Mouse (Mus musculus) embryonic facial prominence, embryonic 15.5 days (tissue): ENCODE measurements around the gene Fads1. TPM values are rescaled to one million over a fixed set of nuclear protein-coding genes. Genes with fewer than 3 reads are reported as not detected.
A peak's percentile ranks its signal among the peaks of the same experiment; 100 is the strongest.

Source experiments
- ATAC-seq: fragments of 200-750 bp; cut with Nextera tagmentation; 2 replicates; pipeline ENCODE4 v1.8.0; 2017; ENCODE audit warnings: low read depth, moderate TSS enrichment; ENCODE audit not compliant: insufficient number of reproducible peaks, low FRiP score, low TSS enrichment
- H3K27ac ChIP-seq: fragments of 300-500 bp; sonication (generic); replicated peaks from 2 replicates; pipeline ENCODE4 v1.5.1; 2015; ENCODE audit warnings: mild to moderate bottlenecking, inconsistent platforms
- H3K27me3 ChIP-seq: fragments of 300-500 bp; sonication (generic); 2 replicates; pipeline ENCODE4 v1.6.1; 2015; ENCODE audit warnings: inconsistent platforms
- H3K36me3 ChIP-seq: fragments of 300-500 bp; sonication (generic); 2 replicates; pipeline ENCODE4 v1.6.1; 2015; ENCODE audit warnings: mild to moderate bottlenecking, inconsistent platforms
- H3K4me1 ChIP-seq: fragments of 300-500 bp; sonication (generic); 2 replicates; pipeline ENCODE4 v1.6.1; 2015; ENCODE audit warnings: inconsistent platforms
- H3K4me2 ChIP-seq: fragments of 300-500 bp; sonication (generic); replicated peaks from 2 replicates; pipeline ENCODE4 v1.6.1; 2015; ENCODE audit warnings: mild to moderate bottlenecking, inconsistent platforms
- H3K4me3 ChIP-seq: fragments of 300-500 bp; sonication (generic); replicated peaks from 2 replicates; pipeline ENCODE4 v1.5.1; 2015; ENCODE audit warnings: mild to moderate bottlenecking, inconsistent platforms
- H3K9ac ChIP-seq: fragments of 300-500 bp; sonication (generic); 2 replicates; pipeline ENCODE4 v1.6.1; 2015; ENCODE audit warnings: inconsistent platforms
- H3K9me3 ChIP-seq: fragments of 300-500 bp; sonication (generic); replicated peaks from 2 replicates; pipeline ENCODE4 v1.6.1; 2016; ENCODE audit warnings: inconsistent platforms
- WGBS: fragments of 180-500 bp; shearing (Covaris S2); methylation state at CpG from one replicate; pipeline ENCODE4 v1.1.7; 2015; 5-methylcytosine and 5-hydroxymethylcytosine counted together
- polyA plus RNA-seq: library from polyadenylated mRNA; unstranded; fragments of >200 nt; fragmentation: Nextera tagmentation; extraction: Ambion mirVana; gene quantifications from 2 replicates; pipeline ENCODE4 v1.2.1, GENCODE M21; 2015

Fads1 gene
- polyA plus RNA-seq, 1 experiment from 2014 or later, result 77.6 TPM

DNA sequence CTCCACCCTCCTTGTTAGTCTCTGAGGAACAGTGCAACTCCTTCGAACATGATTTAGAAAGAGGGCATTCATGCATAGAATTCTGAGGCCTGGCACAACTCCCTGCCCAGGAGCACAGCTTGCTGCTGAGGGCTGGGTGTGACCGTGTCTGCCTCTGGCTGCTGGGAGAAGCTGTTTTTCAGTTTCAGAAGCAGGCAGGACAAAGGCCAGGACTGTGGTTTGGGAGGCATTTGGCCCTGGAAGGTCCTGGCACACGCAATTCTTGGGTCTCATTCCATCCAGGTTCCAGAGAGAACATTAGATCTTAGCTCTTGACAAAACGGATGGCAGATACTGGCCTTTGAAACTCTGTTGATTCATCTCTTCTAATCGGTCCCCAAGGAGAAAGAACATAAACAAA lies 12.6 kb downstream of the Fads1 start:
- no peak overlapping the region for H3K4me3 ChIP-seq
- H3K4me2 ChIP-seq, result no peak overlapping the region
- H3K9me3 ChIP-seq, result no peaks in the 10 kb centered on the region
- H3K4me1 ChIP-seq, result no peaks in the 10 kb centered on the region
- H3K27ac ChIP-seq, result no peak overlapping the region
- H3K27me3 ChIP-seq, result no peaks in the 10 kb centered on the region
- no peak for ATAC-seq
- peaks cover 63% of the 10 kb centered on the region for H3K36me3 ChIP-seq
- WGBS, result 78% methylated on average over 5 of the region's 5 CpGs
- H3K9ac ChIP-seq, result no peak overlapping the region

DNA sequence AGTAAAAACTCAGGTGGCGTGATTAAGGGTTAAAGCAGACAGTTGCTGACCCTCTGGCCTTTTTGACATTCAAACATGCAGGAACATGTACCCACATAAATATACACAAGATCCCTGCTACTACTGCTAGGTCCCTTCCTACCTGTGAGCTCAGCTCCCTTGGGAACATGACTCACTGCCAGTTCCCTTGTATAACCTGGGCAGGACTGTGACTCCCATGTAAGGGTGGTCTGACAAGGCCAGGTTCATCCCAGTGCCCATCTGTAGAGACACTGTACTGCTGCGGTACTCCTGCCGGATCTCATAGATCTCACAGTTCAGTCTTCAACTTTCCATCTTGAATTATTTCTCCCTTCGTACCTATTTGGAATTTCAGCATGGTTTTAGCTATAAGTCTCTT lies 14.4 kb downstream of the Fads1 start:
- H3K9ac ChIP-seq, result no peak overlapping the region
- peaks cover 65% of the 10 kb centered on the region for H3K36me3 ChIP-seq
- 82% methylated on average over 4 of the region's 4 CpGs for whole genome bisulfite sequencing

DNA sequence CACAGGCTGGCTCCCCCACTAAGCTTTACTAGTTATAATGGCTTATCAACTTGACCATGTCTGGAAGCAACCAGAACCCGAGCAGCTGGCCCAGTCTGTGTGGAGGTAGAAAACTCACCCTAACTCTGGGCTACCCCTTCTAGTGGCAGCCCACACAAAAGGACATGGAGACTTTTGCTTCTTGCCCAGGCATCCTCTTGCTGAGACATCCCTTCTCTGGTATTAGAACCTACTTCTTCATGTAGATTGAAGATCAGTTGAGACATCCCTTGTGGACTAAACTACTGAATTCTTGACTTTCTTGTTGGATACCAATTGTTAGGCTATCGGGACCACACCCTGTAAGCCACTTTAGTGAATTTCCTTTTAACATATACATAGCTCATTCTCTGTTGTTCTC lies 15.6 kb downstream of the Fads1 start:
- H3K36me3 ChIP-seq, result peaks cover 54% of the 10 kb centered on the region
- H3K27ac ChIP-seq, result no peak overlapping the region
- peaks cover 8% of the 10 kb centered on the region for H3K4me1 ChIP-seq
- no peak overlapping the region for H3K4me3 ChIP-seq
- 68% methylated on average over 2 of the region's 2 CpGs for WGBS
- H3K9ac ChIP-seq, result no peak overlapping the region
- no peak for ATAC-seq
- no peaks in the 10 kb centered on the region for H3K9me3 ChIP-seq
- H3K27me3 ChIP-seq, result no peaks in the 10 kb centered on the region
- H3K4me2 ChIP-seq, result no peak overlapping the region

More for the DNA sequence above, 14.4 kb downstream of the Fads1 start:
- no peak overlapping the region for H3K4me2 ChIP-seq
- H3K4me1 ChIP-seq, result no peaks in the 10 kb centered on the region
- H3K4me3 ChIP-seq, result no peak overlapping the region
- no peaks in the 10 kb centered on the region for H3K9me3 ChIP-seq
- H3K27ac ChIP-seq, result no peak overlapping the region
- no peak for ATAC-seq
- H3K27me3 ChIP-seq, result no peaks in the 10 kb centered on the region

DNA sequence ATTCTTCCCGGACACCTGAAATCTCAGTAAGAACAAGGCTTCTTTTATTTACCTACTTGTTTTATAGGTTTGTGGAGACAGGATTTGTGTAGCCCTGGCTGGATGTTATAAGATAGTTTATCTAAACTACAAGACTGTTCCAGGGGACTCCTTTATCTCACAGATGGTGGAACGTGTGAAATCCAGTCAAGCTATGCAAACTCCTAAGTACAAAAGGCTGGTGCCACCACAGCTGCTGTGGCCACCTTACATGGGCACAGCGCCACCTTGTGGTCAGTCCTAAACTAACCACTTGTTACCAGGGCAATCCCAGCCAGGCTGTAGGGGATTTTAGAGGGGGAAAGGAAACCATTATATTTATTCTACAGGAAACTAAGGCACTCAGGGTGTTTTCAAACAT lies 16.0 kb downstream of the Fads1 start:
- Histone ChIP-seq H3K27me3 (no peaks in the 10 kb centered on the region), H3K36me3 (peaks cover 49% of the 10 kb centered on the region), H3K4me1 (peaks cover 10% of the 10 kb centered on the region), H3K9ac (no peak overlapping the region), H3K27ac (no peak overlapping the region), H3K4me3 (no peak overlapping the region), H3K4me2 (no peak overlapping the region), H3K9me3 (no peaks in the 10 kb centered on the region)
- no peak for ATAC-seq
- 25% methylated on average over 3 of the region's 3 CpGs for WGBS

DNA sequence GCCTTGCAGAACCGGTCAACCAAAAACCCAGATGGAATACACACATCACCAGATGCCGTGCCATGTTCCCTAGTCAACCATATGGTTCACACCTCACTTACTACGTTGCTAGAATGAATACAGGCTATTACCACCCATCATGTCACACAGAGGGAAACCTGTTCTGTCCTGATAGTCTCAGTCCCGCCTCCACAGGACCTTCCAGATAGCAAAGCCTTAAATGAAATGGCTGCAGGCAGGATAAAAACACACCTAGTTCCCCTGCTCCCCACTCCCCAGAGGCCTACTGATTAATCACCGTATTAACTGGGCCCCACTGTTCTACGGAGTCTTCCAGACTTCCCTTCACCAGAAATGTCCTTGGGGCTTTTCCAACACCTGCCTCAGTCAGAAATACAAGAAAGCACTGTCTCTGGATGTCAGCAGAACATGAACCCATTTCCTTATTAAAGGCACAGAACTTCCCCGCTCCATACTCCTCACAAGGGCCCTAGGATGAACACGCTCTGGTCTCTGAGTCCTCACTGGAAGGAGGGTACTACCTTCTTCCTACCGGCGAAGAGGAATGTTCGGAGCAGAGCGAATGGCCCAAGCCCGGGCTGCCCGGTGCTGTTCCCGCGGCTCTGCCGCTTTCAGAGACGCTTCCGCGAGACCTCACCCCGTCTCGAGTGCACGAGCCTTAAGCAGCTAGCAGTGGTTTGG lies 20.6 kb downstream of the Fads1 start:
- peak overlapping the region; percentile 71 for H3K4me2 ChIP-seq
- ATAC-seq, result 0 out of 2 replicates have a peak, but pooled peaks have one; percentile 1
- H3K36me3 ChIP-seq, result peaks cover 45% of the 10 kb centered on the region
- 1% methylated on average over 23 of the region's 23 CpGs for WGBS
- H3K27me3 ChIP-seq, result no peaks in the 10 kb centered on the region
- peak overlapping the region; percentile 93 for H3K9ac ChIP-seq
- H3K9me3 ChIP-seq, result no peaks in the 10 kb centered on the region
- H3K27ac ChIP-seq, result peak overlapping the region; percentile 91
- H3K4me1 ChIP-seq, result peaks cover 19% of the 10 kb centered on the region
- H3K4me3 ChIP-seq, result peak overlapping the region; percentile 96

DNA sequence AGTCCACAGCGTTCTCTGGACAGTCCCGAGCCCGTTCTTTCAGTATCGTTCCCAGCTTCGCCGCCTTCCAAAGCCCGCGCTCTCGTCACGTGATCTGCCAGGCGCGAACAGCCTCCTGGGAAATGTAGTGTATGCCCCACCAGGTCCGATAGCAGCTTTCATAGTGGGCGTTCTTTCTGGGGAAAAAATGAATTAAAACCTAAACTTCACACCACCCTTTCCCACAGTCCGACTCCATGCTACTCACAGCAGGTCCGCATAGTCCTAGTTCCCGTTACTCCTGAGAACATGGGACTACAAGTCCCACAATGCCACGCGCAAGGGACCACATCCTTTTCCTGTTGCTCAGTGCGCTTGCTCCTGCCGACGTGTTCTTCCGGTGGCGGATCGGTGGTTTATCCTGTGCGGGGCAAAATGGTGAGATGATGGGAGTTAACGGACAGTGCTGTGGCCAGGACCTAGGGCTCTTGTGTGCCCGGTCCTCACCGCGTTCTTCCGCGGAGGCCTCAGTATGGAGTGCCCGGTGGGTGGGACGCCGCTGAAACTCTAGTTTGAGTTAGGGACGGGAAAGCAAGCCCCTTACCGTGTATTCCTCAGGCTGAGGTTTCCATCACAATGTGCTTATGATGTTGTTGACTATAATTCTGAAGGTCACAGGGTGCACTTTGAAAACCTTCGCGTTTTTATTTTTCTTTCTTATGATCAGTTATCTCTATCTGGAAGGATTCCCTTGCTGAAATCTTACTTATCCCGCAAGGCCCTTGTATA lies 21.3 kb downstream of the Fads1 start, which contains the start of the genes Tmem258 and Fen1:
TSS of gene Tmem258 (plus strand) at position 167 of the 768 bp plus-strand sequence.
TSS of gene Fen1 (minus strand) at position 322 of the 768 bp plus-strand sequence.
- Histone ChIP-seq H3K36me3 (peaks cover 51% of the 10 kb centered on the region), H3K9me3 (no peaks in the 10 kb centered on the region), H3K27me3 (no peaks in the 10 kb centered on the region), H3K4me3 (peak within 1 kb of the TSS; percentile 96), H3K27ac (peak within 1 kb of the TSS; percentile 91), H3K4me2 (peak within 1 kb of the TSS; percentile 71), H3K4me1 (peaks cover 19% of the 10 kb centered on the region), H3K9ac (peak within 1 kb of the TSS; percentile 93)
- under 1% methylated on average over 40 of the region's 40 CpGs for WGBS
- ATAC-seq, result peak; percentile 89

DNA sequence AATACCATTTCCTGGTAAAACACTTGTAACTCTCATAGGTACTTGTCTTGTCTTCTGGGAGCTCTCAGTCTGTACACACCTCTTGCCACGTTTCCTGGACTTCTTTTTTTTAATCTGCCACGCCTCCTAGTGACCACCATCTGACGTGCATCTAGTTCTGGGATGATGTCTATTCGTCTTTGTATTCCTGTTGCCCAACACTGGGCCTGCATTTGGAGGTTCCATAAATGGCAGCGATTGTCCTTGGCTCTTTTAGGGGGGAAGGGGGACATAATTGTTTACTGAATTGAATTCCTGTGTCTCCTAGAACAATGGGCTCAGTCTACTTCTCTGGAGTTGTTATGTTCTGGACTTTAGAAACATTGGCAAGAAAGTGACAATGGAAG lies 21.9 kb downstream of the Fads1 start:
- H3K4me1 ChIP-seq, result peaks cover 19% of the 10 kb centered on the region
- no peaks in the 10 kb centered on the region for H3K9me3 ChIP-seq
- 3% methylated on average over 5 of the region's 5 CpGs for WGBS
- no peak for ATAC-seq
- peak overlapping the region; percentile 93 for H3K9ac ChIP-seq
- H3K27me3 ChIP-seq, result no peaks in the 10 kb centered on the region
- H3K4me3 ChIP-seq, result peak overlapping the region; percentile 96
- H3K36me3 ChIP-seq, result peaks cover 51% of the 10 kb centered on the region
- peak overlapping the region; percentile 91 for H3K27ac ChIP-seq
- H3K4me2 ChIP-seq, result peak overlapping the region; percentile 71

DNA sequence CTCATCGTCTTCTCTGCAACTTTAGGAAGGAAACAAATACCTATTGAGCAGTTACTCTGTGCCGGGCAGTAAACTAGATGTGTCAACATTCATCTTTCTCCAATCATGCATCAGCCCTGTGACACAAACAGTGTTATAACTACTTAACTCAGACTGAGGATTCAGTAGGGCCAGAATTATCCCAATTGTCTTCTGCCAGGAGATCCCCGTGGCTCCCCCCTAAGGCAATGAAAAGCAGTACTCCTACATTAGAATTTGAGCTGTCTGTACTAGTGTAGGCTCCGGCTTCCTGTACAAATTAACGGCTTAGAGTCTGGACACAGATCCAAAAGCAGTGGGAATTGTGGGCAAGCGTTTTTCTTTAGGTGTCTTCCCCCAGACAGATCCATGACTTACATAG lies 22.4 kb downstream of the Fads1 start:
- 57% methylated on average over 6 of the region's 6 CpGs for WGBS
- Histone ChIP-seq H3K36me3 (peaks cover 50% of the 10 kb centered on the region), H3K4me3 (peak overlapping the region; percentile 96), H3K27ac (no peak overlapping the region), H3K9me3 (no peaks in the 10 kb centered on the region), H3K4me1 (peaks cover 19% of the 10 kb centered on the region), H3K9ac (peak overlapping the region; percentile 93), H3K4me2 (peak overlapping the region; percentile 71), H3K27me3 (no peaks in the 10 kb centered on the region)
- no peak for ATAC-seq

DNA sequence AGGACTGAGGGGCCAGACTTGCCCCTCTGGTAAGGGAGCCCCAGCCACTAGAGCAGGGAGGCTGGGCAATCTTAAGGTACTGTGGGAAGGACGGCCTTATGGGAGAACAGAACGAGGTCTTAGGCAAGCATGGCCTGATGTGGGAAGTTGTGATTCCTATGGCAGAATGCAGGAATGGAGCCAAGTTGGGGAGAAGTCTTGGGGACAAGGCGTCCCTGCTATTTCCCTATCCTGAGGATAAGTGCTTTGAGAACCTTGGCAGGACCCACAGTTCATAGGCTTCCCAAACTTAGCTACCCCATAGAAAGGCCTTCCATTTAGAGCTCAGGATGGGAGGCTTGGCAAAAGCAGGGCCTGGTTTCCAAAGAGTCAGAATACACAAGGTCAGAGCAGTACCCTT lies 26.2 kb downstream of the Fads1 start:
- no peak for ATAC-seq

DNA sequence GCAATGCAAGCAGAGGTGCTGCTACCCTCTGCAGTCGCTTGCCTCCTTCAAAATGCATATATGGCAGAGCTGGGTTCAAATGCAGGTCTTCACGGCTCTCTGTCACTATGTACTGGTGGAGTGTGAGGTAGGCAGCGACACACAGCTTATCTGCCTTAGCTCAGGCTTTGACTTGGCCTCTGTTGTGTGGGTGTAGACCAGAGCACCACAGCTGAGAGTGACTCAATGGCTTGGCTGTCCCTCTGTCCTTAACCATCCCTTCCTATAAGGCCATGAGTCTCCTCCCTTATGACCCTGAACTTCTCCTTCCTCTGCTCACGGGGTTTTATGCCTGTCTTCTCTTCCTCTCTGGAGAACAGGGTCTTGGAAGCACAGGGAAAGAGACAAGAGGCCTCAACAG lies 28.2 kb downstream of the Fads1 start:
- Histone ChIP-seq H3K27me3 (no peaks in the 10 kb centered on the region), H3K9me3 (no peaks in the 10 kb centered on the region), H3K9ac (no peak overlapping the region), H3K4me3 (no peak overlapping the region), H3K36me3 (peaks cover 63% of the 10 kb centered on the region), H3K4me1 (no peaks in the 10 kb centered on the region), H3K4me2 (no peak overlapping the region), H3K27ac (no peak overlapping the region)
- no peak for ATAC-seq
- WGBS, result 80% methylated on average over 4 of the region's 4 CpGs

More for the DNA sequence above, 26.2 kb downstream of the Fads1 start:
- Histone ChIP-seq H3K4me1 (peaks cover 9% of the 10 kb centered on the region), H3K9me3 (no peaks in the 10 kb centered on the region), H3K36me3 (peaks cover 63% of the 10 kb centered on the region), H3K9ac (no peak overlapping the region), H3K4me3 (no peak overlapping the region), H3K4me2 (no peak overlapping the region), H3K27ac (no peak overlapping the region), H3K27me3 (no peaks in the 10 kb centered on the region)
- 82% methylated on average over 3 of the region's 3 CpGs for WGBS

DNA sequence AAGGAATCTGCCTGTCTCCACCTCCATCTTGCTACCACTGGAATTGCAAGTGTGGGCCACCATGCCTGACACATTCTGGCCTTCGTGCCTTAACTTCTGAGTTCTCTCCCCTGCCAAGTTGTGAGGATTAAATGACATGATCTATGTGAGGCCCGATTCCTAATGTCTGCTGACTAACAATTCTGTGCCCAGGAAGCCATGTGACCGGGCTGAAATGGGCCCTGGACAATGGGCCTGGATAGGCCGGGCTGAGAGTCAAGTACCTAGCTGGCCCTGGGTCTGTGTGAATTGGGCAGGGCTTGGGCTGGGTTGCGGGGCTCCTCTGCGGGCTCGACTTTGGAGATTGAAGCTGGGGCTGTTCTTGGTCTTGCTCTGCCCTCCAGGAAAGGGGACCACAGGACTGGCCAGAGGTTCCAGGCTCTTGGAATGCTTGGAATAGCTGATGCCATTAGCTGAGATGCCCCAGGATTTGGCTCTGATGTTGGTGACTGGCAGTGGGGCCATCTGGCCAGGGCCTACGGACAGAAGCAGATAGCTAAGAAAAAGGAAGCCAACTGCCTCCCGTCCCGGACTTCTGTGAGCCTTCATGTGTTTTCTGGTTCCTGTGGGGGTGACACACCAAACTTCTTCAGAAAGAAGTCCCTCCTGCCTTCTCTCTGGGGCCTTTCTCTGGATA lies 31.2 kb downstream of the Fads1 start:
- Histone ChIP-seq H3K4me1 (no peaks in the 10 kb centered on the region), H3K9ac (no peak overlapping the region), H3K27ac (no peak overlapping the region), H3K4me2 (no peak overlapping the region), H3K36me3 (peaks cover 37% of the 10 kb centered on the region), H3K27me3 (no peaks in the 10 kb centered on the region), H3K9me3 (no peaks in the 10 kb centered on the region), H3K4me3 (no peak overlapping the region)
- WGBS, result 86% methylated on average over 10 of the region's 10 CpGs
- no peak for ATAC-seq
